Mouse (Mus musculus): ENCODE measurements at regions not wholly inside any gene's neighbourhood (a gene's known extent, or its start where the extent isn't known, plus 50 kb on each side); places are given as distances from the start of the nearest gene placed in this dataset.
A peak's percentile ranks its signal among the peaks of the same experiment; 100 is the strongest.
"Not testable (repeated sequence)": the region's sequence is repeated elsewhere in the genome, so short reads cannot be mapped to it uniquely, and the experiment has no call there.

GRCm38 (mm10) chr1:164548071-164548470 lies 89.9 kb upstream of the Atp1b1 start:
- no peak for DNase-seq (ENCODE audit: low spot score in 2 of 2)

GRCm38 (mm10) chr1:164545843-164546242 lies 87.7 kb upstream of the Atp1b1 start:
- DNase-seq (ENCODE audit: low spot score in 2 of 2): peak in 1 of 2 experiments; percentile 32

GRCm38 (mm10) chr1:164543045-164543803 lies 85.1 kb upstream of the Atp1b1 start:
- no peak for DNase-seq (ENCODE audit: low spot score in 2 of 2)

GRCm38 (mm10) chr1:164541711-164542110 lies 83.6 kb upstream of the Atp1b1 start:
- no peak for DNase-seq (ENCODE audit: low spot score in 2 of 2)

- no peak for DNase-seq (ENCODE audit: low spot score in 2 of 2)
These were observed 80.3 kb upstream of the Atp1b1 start for GRCm38 (mm10) chr1:164538304-164539043.

GRCm38 (mm10) chr1:164537324-164537948 lies 79.3 kb upstream of the Atp1b1 start:
- DNase-seq (ENCODE audit: low spot score in 2 of 2): no peak

GRCm38 (mm10) chr1:164532196-164532595 lies 74.0 kb upstream of the Atp1b1 start:
- DNase-seq (ENCODE audit: low spot score in 2 of 2): peak in 1 of 2 experiments; percentile 44

- DNase-seq (ENCODE audit: low spot score in 2 of 2): no peak
These were observed 73.6 kb upstream of the Atp1b1 start for GRCm38 (mm10) chr1:164531741-164532140.

GRCm38 (mm10) chr1:164526748-164527147 lies 68.6 kb upstream of the Atp1b1 start:
- no peak for DNase-seq (ENCODE audit: low spot score in 2 of 2)

GRCm38 (mm10) chr1:164522377-164523150 lies 64.4 kb upstream of the Atp1b1 start:
- DNase-seq (ENCODE audit: low spot score in 2 of 2): no peak

- DNase-seq (ENCODE audit: low spot score in 2 of 2): no peak
These were observed 63.4 kb upstream of the Atp1b1 start for GRCm38 (mm10) chr1:164521371-164522130.

- no peak for DNase-seq (ENCODE audit: low spot score in 2 of 2)
These were observed 60.7 kb upstream of the Atp1b1 start for GRCm38 (mm10) chr1:164518866-164519265.

- DNase-seq (ENCODE audit: low spot score in 2 of 2): no peak
These were observed 60.2 kb upstream of the Atp1b1 start for GRCm38 (mm10) chr1:164518308-164518707.

GRCm38 (mm10) chr1:164517362-164517761 lies 59.2 kb upstream of the Atp1b1 start:
- not testable (repeated sequence) for DNase-seq (ENCODE audit: low spot score in 2 of 2)

GRCm38 (mm10) chr1:164511628-164512385 lies 53.7 kb upstream of the Atp1b1 start:
- no peak for DNase-seq (ENCODE audit: low spot score in 2 of 2)

- no peak for DNase-seq (ENCODE audit: low spot score in 2 of 2)
These were observed 51.1 kb upstream of the Atp1b1 start for GRCm38 (mm10) chr1:164509226-164509625.

- no peak for DNase-seq (ENCODE audit: low spot score in 2 of 2)
These were observed 50.4 kb upstream of the Atp1b1 start for GRCm38 (mm10) chr1:164508556-164508955.

GRCm38 (mm10) chr1:164508106-164508505 lies 50.0 kb upstream of the Atp1b1 start:
- no peak for DNase-seq (ENCODE audit: low spot score in 2 of 2)
